Mouse (Mus musculus): ENCODE results near the gene Rad23a. TPM values are rescaled to one million over a fixed set of nuclear protein-coding genes. Genes with fewer than 3 reads are reported as not detected.
A peak's percentile ranks its signal among the peaks of the same experiment; 100 is the strongest.

Gene Rad23a
- polyA plus RNA-seq, 1 experiment from 2014 or later: 86.5 TPM

DNA sequence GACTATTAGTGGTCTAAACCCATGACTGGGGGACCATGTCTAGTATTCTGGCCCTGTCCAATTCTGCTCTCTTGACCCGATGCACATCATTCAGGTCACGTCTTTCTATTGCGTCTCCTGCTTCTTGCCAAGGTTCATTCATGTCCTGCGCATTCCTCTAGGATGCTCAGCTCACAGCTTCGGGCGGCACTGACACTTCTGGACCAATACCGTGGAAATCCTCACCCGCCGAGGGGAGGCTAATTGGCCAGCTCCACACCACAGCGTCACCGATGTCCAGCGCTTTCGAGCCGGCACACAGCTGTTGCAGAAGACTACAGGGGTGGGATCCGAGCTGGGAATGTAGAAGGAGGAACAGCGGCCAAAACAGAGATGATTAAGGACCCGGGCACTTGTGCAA is 24.3 kb downstream of the Rad23a start:
- Histone ChIP-seq H3K4me1 (replicated peaks; ENCODE audit: control insufficient read depth, insufficient read depth, low read length) (peaks cover 33% of the 10 kb centered on the region), H3K9me3 (ENCODE audit: control insufficient read depth, low read length) (no peaks in the 10 kb centered on the region), H3K36me3 (ENCODE audit: control insufficient read depth, insufficient read depth) (no peaks in the 10 kb centered on the region), H3K27ac (ENCODE audit: low read length) (0 out of 2 replicates have a peak overlapping the region, but pooled peaks have one; percentile 90), H3K9ac (replicated peaks; ENCODE audit: low read depth, low read length) (no peak overlapping the region), H3K4me3 (replicated peaks; ENCODE audit: low read length) (no peak overlapping the region), H3K4me2 (ENCODE audit: low read length) (no peak overlapping the region), H3K27me3 (replicated peaks; ENCODE audit: control insufficient read depth, insufficient read depth, low read length) (no peaks in the 10 kb centered on the region)
- 73% methylated on average over 17 of the region's 17 CpGs for WGBS
- ATAC-seq: no peak

GRCm38 (mm10) chr8:84815547-84815946 is 24.9 kb downstream of the Rad23a start:
- Histone ChIP-seq H3K4me3 (replicated peaks; ENCODE audit: low read length) (no peak overlapping the region), H3K27ac (ENCODE audit: low read length) (peak overlapping the region; percentile 90), H3K4me2 (ENCODE audit: low read length) (peak overlapping the region; percentile 5; the same call in 1 of the 2 replicates), H3K9me3 (ENCODE audit: control insufficient read depth, low read length) (no peaks in the 10 kb centered on the region), H3K9ac (replicated peaks; ENCODE audit: low read depth, low read length) (0 out of 2 replicates have a peak overlapping the region, but pooled peaks have one; percentile 2), H3K36me3 (ENCODE audit: control insufficient read depth, insufficient read depth) (no peaks in the 10 kb centered on the region), H3K27me3 (replicated peaks; ENCODE audit: control insufficient read depth, insufficient read depth, low read length) (no peaks in the 10 kb centered on the region), H3K4me1 (replicated peaks; ENCODE audit: control insufficient read depth, insufficient read depth, low read length) (peaks cover 36% of the 10 kb centered on the region)
- 8% methylated on average over 9 of the region's 9 CpGs for WGBS
- peak; percentile 37 for ATAC-seq

DNA sequence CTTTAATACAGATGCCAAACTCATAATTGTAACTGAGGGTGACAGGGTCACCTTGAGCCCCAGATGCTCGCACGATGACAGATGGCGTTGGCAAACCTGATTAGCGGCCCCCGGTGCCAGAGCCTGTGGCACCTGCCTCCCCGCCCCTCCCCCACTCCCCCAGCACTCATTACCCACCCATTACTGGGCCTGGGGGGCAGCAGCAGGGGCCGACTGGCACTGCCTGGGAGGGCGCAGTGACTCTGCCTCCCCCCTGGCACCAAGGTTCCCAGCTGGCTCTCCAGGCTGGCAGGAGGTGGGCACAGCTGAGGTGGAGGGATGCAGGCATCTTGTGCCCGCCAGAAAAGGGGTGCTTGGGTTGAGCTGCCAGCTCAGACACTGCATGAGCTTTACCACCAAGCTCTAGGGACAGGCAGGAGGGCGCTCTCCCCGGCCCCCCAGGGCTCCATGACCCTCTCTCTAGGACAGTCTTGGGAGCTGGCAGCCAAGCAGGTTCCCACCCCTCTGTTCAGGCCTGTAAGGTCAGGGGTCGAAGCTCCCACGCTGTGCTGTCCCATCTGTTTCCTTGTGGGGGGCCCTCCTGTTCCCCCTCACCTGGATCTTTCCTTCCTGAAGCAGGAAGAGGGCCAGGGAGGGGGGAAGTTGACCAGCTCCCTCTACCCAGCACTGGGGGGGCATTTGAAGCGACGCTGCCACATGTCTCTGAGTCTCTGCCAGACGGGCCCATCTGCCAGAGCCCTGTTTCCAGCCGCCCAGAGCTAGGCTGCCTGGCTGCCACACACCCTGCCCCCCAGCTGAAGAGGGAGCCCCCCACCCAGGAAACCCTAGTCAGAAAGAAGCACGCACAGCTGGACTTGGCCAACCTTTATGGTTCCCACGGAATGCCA is 25.7 kb downstream of the Rad23a start:
- Histone ChIP-seq H3K36me3 (ENCODE audit: control insufficient read depth, insufficient read depth) (no peaks in the 10 kb centered on the region), H3K4me3 (replicated peaks; ENCODE audit: low read length) (no peak overlapping the region), H3K27me3 (replicated peaks; ENCODE audit: control insufficient read depth, insufficient read depth, low read length) (no peaks in the 10 kb centered on the region), H3K27ac (ENCODE audit: low read length) (peak overlapping the region; percentile 90), H3K4me1 (replicated peaks; ENCODE audit: control insufficient read depth, insufficient read depth, low read length) (peaks cover 39% of the 10 kb centered on the region), H3K9me3 (ENCODE audit: control insufficient read depth, low read length) (no peaks in the 10 kb centered on the region), H3K4me2 (ENCODE audit: low read length) (peak overlapping the region; percentile 21), H3K9ac (replicated peaks; ENCODE audit: low read depth, low read length) (peak overlapping the region; percentile 2)
- ATAC-seq: peak; percentile 44
- WGBS: 19% methylated on average over 18 of the region's 19 CpGs

DNA sequence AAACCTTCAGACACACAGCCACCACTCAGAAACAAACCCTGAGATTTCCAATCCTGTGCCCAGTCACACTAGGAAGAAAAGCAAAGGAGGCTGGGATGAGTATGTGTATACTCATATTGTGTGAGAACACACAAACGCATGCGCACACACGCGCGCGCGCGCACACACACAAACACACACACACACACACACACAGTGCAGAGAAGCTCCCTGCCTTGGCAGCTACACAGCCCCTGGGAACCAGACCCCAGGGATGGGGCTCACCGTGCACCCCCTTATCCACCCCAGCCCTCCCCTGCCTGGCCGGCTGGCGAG is 26.3 kb downstream of the Rad23a start:
- Histone ChIP-seq H3K9me3 (ENCODE audit: control insufficient read depth, low read length) (no peaks in the 10 kb centered on the region), H3K4me3 (replicated peaks; ENCODE audit: low read length) (no peak overlapping the region), H3K27me3 (replicated peaks; ENCODE audit: control insufficient read depth, insufficient read depth, low read length) (no peaks in the 10 kb centered on the region), H3K4me1 (replicated peaks; ENCODE audit: control insufficient read depth, insufficient read depth, low read length) (peaks cover 45% of the 10 kb centered on the region), H3K4me2 (ENCODE audit: low read length) (peak overlapping the region; percentile 21), H3K36me3 (ENCODE audit: control insufficient read depth, insufficient read depth) (no peaks in the 10 kb centered on the region), H3K27ac (ENCODE audit: low read length) (peak overlapping the region; percentile 90), H3K9ac (replicated peaks; ENCODE audit: low read depth, low read length) (peak overlapping the region; percentile 2; the same call in 1 of the 2 replicates)
- whole genome bisulfite sequencing: 61% methylated on average over 11 of the region's 11 CpGs
- peak; percentile 43 for ATAC-seq

DNA sequence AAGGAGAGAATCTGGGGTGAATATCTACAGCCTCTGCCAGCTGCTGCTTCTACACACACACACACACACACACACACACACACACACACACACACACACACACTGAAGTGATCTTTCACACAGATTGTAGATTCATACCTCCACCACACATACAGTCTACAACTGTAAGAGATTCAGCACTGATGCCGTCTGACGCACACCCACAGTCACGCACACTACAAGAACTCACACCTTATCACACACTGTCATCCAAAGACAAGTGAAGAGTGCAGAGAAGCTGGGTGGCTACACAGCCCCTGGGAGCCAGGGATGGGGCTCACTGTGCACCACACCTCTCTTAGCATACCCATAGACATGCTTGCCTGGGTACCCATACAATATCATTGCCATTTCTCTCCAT is 26.6 kb downstream of the Rad23a start:
- peak overlapping the region; percentile 21 for H3K4me2 ChIP-seq (ENCODE audit: low read length)
- no peaks in the 10 kb centered on the region for H3K36me3 ChIP-seq (ENCODE audit: control insufficient read depth, insufficient read depth)
- peak overlapping the region; percentile 90 for H3K27ac ChIP-seq (ENCODE audit: low read length)
- H3K4me3 ChIP-seq (replicated peaks; ENCODE audit: low read length): no peak overlapping the region
- WGBS: 56% methylated on average over 3 of the region's 3 CpGs
- peak overlapping the region; percentile 2; the same call in 1 of the 2 replicates for H3K9ac ChIP-seq (replicated peaks; ENCODE audit: low read depth, low read length)
- no peaks in the 10 kb centered on the region for H3K9me3 ChIP-seq (ENCODE audit: control insufficient read depth, low read length)
- ATAC-seq: 0 out of 2 replicates have a peak, but pooled peaks have one; percentile 1
- H3K27me3 ChIP-seq (replicated peaks; ENCODE audit: control insufficient read depth, insufficient read depth, low read length): no peaks in the 10 kb centered on the region
- peaks cover 48% of the 10 kb centered on the region for H3K4me1 ChIP-seq (replicated peaks; ENCODE audit: control insufficient read depth, insufficient read depth, low read length)

DNA sequence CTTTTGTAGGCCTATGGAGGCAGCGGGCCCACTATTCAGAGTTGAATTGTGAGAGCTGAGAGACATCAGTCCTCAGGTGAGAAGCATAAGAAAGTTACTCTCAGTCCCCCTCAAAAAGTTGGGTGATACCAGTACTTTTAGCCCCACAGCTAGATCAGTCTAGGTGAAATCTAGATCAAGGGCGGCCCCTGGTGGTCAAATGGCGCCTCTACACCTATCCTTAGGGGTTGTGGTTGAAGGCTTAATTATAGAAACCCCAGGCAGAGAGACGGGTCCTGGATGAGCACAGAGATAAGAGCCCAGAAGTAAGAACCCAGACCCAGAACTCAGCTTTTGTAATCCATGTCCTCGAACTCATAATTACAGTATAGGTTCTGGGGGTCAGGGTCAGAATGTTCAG is 27.4 kb downstream of the Rad23a start:
- Histone ChIP-seq H3K27me3 (replicated peaks; ENCODE audit: control insufficient read depth, insufficient read depth, low read length) (no peaks in the 10 kb centered on the region), H3K4me1 (replicated peaks; ENCODE audit: control insufficient read depth, insufficient read depth, low read length) (peaks cover 48% of the 10 kb centered on the region), H3K27ac (ENCODE audit: low read length) (peak overlapping the region; percentile 90), H3K4me3 (replicated peaks; ENCODE audit: low read length) (no peak overlapping the region), H3K4me2 (ENCODE audit: low read length) (no peak overlapping the region), H3K36me3 (ENCODE audit: control insufficient read depth, insufficient read depth) (no peaks in the 10 kb centered on the region), H3K9me3 (ENCODE audit: control insufficient read depth, low read length) (no peaks in the 10 kb centered on the region), H3K9ac (replicated peaks; ENCODE audit: low read depth, low read length) (no peak overlapping the region)
- 0 out of 2 replicates have a peak, but pooled peaks have one; percentile 13 for ATAC-seq
- 3% methylated on average over 5 of the region's 5 CpGs for WGBS

- Histone ChIP-seq H3K27me3 (replicated peaks; ENCODE audit: control insufficient read depth, insufficient read depth, low read length) (no peaks in the 10 kb centered on the region), H3K9ac (replicated peaks; ENCODE audit: low read depth, low read length) (peak overlapping the region; percentile 56), H3K4me1 (replicated peaks; ENCODE audit: control insufficient read depth, insufficient read depth, low read length) (peaks cover 48% of the 10 kb centered on the region), H3K4me2 (ENCODE audit: low read length) (peak overlapping the region; percentile 66), H3K4me3 (replicated peaks; ENCODE audit: low read length) (peak overlapping the region; percentile 43), H3K36me3 (ENCODE audit: control insufficient read depth, insufficient read depth) (no peaks in the 10 kb centered on the region), H3K9me3 (ENCODE audit: control insufficient read depth, low read length) (no peaks in the 10 kb centered on the region), H3K27ac (ENCODE audit: low read length) (peak overlapping the region; percentile 87)
- no peak for ATAC-seq
- WGBS: 10% methylated on average over 10 of the region's 10 CpGs
These were observed 29.2 kb downstream of the Rad23a start for GRCm38 (mm10) chr8:84811303-84811702.

DNA sequence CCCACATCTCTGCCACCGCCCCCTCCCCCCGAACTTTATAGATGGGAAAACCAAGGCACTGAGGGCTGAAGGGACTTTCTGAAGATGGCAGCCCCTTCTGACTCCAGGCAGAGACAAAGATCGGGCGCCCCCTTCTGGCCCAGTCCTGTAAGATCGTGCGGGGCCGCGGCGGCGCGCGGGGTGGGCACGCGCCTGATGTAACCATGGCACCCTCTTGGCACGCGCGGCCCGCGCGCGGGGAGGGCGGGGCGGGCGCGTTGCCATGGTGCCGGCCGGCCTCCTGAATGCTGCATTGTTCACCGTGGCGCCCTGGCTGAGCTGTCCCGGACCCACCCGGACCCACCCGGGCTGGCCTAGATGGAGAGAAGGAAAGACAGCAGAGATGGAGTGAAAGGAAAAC is 29.6 kb downstream of the Rad23a start:
- no peaks in the 10 kb centered on the region for H3K9me3 ChIP-seq (ENCODE audit: control insufficient read depth, low read length)
- H3K27ac ChIP-seq (ENCODE audit: low read length): peak overlapping the region; percentile 87
- peak overlapping the region; percentile 43 for H3K4me3 ChIP-seq (replicated peaks; ENCODE audit: low read length)
- under 1% methylated on average over 31 of the region's 32 CpGs for WGBS
- ATAC-seq: peak; percentile 75
- H3K4me1 ChIP-seq (replicated peaks; ENCODE audit: control insufficient read depth, insufficient read depth, low read length): peaks cover 48% of the 10 kb centered on the region
- no peaks in the 10 kb centered on the region for H3K36me3 ChIP-seq (ENCODE audit: control insufficient read depth, insufficient read depth)
- H3K9ac ChIP-seq (replicated peaks; ENCODE audit: low read depth, low read length): peak overlapping the region; percentile 56
- no peaks in the 10 kb centered on the region for H3K27me3 ChIP-seq (replicated peaks; ENCODE audit: control insufficient read depth, insufficient read depth, low read length)
- H3K4me2 ChIP-seq (ENCODE audit: low read length): peak overlapping the region; percentile 66

GRCm38 (mm10) chr8:84809941-84810280 is 30.6 kb downstream of the Rad23a start:
- Histone ChIP-seq H3K4me2 (ENCODE audit: low read length) (no peak overlapping the region), H3K27ac (ENCODE audit: low read length) (peak overlapping the region; percentile 71), H3K4me3 (replicated peaks; ENCODE audit: low read length) (no peak overlapping the region), H3K9ac (replicated peaks; ENCODE audit: low read depth, low read length) (no peak overlapping the region), H3K36me3 (ENCODE audit: control insufficient read depth, insufficient read depth) (no peaks in the 10 kb centered on the region), H3K9me3 (ENCODE audit: control insufficient read depth, low read length) (no peaks in the 10 kb centered on the region), H3K4me1 (replicated peaks; ENCODE audit: control insufficient read depth, insufficient read depth, low read length) (peaks cover 40% of the 10 kb centered on the region), H3K27me3 (replicated peaks; ENCODE audit: control insufficient read depth, insufficient read depth, low read length) (no peaks in the 10 kb centered on the region)
- WGBS: 63% methylated on average over 5 of the region's 5 CpGs
- ATAC-seq: no peak

Measured in forebrain, embryonic 16.5 days (tissue).